Mouse (Mus musculus) erythroid progenitor cell, adult 5-6 weeks (primary cell): Measurements from ENCODE around the gene Hadhb. TPM values are rescaled to one million over a fixed set of nuclear protein-coding genes. Genes with fewer than 3 reads are reported as not detected.
A peak's percentile ranks its signal among the peaks of the same experiment; 100 is the strongest.

Experiments used
- ATAC-seq: replicated peaks from 2 replicates; pipeline ENCODE4 v1.8.0; 2016; ENCODE audit warnings: moderate number of reproducible peaks, mild to moderate bottlenecking, moderate TSS enrichment, inconsistent platforms; ENCODE audit not compliant: poor library complexity, low FRiP score, severe bottlenecking
- total RNA-seq, 2 experiments: library from RNA; stranded (forward) in 1 of 2; stranded (reverse) in 1 of 2; fragments of 150-400 nt in 1 of 2; fragments of 186-747, 209-891 nt in 1 of 2; gene quantifications; 2 replicates each; pipeline versions ENCODE4 v1.2.3 to v1.2.4; 2015 to 2017; ENCODE audit warnings: low replicate concordance in 2 of 2

The Hadhb gene
- total RNA-seq, 2 experiments from 2014 or later, result 34.8 to 49.9 TPM

DNA sequence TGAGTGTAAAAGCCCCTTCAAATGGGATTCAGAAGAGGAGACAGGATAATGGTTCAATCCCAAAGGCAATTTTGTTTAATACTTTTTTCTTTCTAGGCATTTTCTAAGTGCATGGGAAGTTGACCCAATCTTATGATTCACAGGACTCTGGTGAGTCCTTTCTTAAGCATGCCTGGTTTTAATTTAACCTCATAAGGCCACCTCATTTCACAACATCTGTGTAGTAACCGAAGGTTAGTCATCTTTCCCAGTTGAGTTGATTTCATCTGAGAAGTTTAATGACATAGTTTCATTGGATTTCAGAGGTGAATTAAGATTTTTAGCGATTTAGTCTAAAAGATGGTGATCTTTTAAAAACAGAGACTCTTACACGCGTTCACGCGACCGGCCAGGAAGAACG is 67.6 kb downstream of the Hadhb start:
- no peak for ATAC-seq

DNA sequence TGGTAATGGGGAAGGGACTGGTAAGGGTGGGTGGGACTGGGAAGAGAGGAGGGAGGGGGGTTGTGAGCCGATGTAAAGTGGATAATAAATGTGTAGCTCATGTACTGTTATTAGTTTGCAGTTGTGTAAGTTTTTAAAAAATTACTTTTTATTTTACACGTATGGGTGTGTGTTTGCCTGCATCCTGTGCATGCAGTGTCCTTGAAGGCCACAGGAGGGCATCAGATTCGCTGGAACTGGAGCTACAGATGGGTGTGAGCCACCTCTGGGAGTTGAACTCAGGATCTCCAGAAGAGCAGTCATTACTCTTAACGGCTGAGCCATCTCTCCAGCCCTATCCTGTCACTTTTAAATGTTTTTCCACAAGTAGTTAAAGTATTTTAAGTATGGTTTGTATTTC is 75.9 kb downstream of the Hadhb start:
- 0 out of 2 replicates have a peak, but pooled peaks have one; percentile 41 for ATAC-seq

DNA sequence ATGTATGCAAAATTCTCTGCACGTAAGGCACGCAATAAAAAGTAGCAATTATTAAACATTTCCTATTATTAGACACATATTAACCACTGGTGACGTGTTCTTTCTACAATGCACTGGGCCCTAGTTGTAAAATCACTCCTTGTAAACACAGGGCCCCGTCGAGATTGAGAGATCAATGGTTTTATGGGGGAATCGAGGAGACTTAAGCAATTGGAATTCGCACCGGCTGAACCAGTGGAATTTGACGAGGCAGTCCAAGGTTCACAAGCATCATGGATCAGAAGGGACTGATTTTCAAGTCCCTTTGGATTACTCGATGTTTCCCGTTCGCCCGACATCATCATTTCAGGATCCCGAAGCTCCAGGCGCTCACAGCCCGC is 76.8 kb downstream of the Hadhb start:
- ATAC-seq, result no peak

DNA sequence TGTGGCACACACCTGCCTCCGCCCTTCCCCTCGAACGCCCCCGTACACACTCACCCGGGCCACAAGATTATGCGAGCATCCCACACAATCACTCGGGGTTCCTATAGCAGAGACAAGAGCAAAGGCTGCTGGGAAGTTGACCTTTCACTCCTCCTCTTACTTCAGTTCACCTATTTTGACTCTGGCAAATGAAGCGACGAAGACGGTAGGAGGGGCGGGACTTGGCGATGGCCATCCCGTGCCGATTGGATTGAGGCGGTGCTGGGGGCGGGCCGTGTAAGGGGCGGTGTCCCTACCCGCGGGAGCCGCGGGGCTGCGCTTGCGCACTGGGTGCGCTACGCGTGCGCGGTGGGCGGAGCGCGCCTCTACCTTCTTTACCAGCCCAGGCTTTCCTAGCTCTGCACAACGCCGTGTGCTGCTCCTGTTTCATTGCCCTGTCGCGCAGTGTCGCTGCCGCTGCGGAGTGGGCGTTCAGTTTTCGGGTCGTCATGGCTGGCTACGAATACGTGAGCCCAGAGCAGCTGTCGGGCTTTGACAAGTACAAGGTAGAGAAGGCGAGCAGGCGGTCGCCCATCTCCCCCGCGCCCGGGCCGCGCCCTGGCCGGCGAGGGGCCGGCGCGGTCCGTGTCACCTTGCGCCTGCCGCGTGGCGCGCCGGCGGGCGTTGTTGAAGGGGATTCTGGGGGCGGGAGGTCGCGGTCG is 77.4 kb downstream of the Hadhb start, which contains the start of gene Selenoi:
TSS of gene Selenoi (plus strand) at position 311 of the 701 bp plus-strand sequence.
- peak; percentile 97 for ATAC-seq

DNA sequence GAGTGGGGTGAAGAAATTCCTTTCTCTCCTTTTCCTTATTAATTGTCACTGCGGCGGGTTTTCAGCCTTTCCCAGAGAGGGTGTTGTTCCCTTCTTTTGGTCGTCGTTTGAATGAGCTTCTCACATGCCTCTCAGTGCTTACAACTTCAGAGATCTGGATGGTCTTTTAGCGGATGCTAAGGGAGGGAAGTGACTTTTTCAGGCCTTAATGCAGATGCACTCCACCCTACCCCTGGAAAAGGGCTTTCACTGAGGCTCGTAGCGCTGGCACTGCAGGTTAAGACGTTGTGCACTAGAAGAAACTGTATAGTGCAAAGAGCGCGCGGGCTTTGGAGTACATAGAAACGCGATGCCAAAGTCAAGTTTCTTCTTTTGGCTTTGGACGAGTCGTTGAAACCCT is 78.0 kb downstream of the Hadhb start:
- 0 out of 2 replicates have a peak, but pooled peaks have one; percentile 27 for ATAC-seq

DNA sequence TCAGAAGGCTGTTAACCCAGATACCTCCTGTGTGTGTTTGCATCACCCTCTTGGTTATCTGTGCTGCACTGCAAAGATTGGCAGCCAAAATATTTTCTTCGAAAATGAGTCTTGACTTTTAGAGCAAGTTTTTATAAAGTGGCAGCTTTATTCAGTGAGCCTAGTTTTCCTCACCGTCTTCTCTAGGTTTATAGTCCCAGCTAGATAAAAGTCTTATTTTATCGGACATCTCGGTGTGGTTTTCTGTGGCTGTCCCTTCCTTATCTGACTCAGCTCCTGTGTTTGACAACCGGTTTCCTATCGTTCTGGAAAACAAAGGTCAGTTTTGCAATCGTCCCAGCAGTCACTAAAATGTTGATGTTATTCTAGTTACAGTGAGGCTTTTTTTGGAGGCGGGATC is 78.9 kb downstream of the Hadhb start:
- ATAC-seq, result no peak

Other genes starting within 250 kb of the Hadhb start
- 4.0 TPM in 1 of 2 replicates, not detected in the other for gene Il6, start 142.1 kb upstream of the Hadhb start, total RNA-seq (2015; ENCODE audit: low replicate concordance)
- not detected in 2 replicates for gene Il6, start 142.1 kb upstream of the Hadhb start, total RNA-seq (2017; ENCODE audit: low replicate concordance)
- gene Tyms, start 81.6 kb upstream of the Hadhb start, total RNA-seq (2015; ENCODE audit: low replicate concordance), result 145 and 220 TPM in 2 replicates
- gene Tyms, start 81.6 kb upstream of the Hadhb start, total RNA-seq (2017; ENCODE audit: low replicate concordance), result 159 and 170 TPM in 2 replicates
- not detected in 2 replicates for gene Garem2, start 50.1 kb upstream of the Hadhb start, total RNA-seq (2015; ENCODE audit: low replicate concordance)
- not detected in 2 replicates for gene Garem2, start 50.1 kb upstream of the Hadhb start, total RNA-seq (2017; ENCODE audit: low replicate concordance)
- not detected in 2 replicates for gene 3110082J24Rik, start 49.2 kb upstream of the Hadhb start, total RNA-seq (2015; ENCODE audit: low replicate concordance)
- gene 3110082J24Rik, start 49.2 kb upstream of the Hadhb start, total RNA-seq (2017; ENCODE audit: low replicate concordance), result not detected in 2 replicates
- 40.7 and 46.1 TPM in 2 replicates for gene Hadha, start 86 bp upstream of the Hadhb start, total RNA-seq (2015; ENCODE audit: low replicate concordance)
- gene Hadha, start 86 bp upstream of the Hadhb start, total RNA-seq (2017; ENCODE audit: low replicate concordance), result 166 and 215 TPM in 2 replicates
- gene Adgrf3, start 50.5 kb downstream of the Hadhb start, total RNA-seq (2015; ENCODE audit: low replicate concordance), result not detected in 2 replicates
- gene Adgrf3, start 50.5 kb downstream of the Hadhb start, total RNA-seq (2017; ENCODE audit: low replicate concordance), result not detected in 2 replicates
- gene Selenoi, start 77.3 kb downstream of the Hadhb start, total RNA-seq (2015; ENCODE audit: low replicate concordance), result 11.3 and 18.7 TPM in 2 replicates
- 16.9 and 46.8 TPM in 2 replicates for gene Selenoi, start 77.3 kb downstream of the Hadhb start, total RNA-seq (2017; ENCODE audit: low replicate concordance)
- gene Drc1, start 126.1 kb downstream of the Hadhb start, total RNA-seq (2015; ENCODE audit: low replicate concordance), result not detected in 2 replicates
- gene Drc1, start 126.1 kb downstream of the Hadhb start, total RNA-seq (2017; ENCODE audit: low replicate concordance), result not detected in 2 replicates